Mouse (Mus musculus): ENCODE results near the gene Kdm4a. TPM values are rescaled to one million over a fixed set of nuclear protein-coding genes. Genes with fewer than 3 reads are reported as not detected.
A peak's percentile ranks its signal among the peaks of the same experiment; 100 is the strongest.

Kdm4a gene
- polyA plus RNA-seq, 1 experiment from 2014 or later: 55.0 TPM

DNA sequence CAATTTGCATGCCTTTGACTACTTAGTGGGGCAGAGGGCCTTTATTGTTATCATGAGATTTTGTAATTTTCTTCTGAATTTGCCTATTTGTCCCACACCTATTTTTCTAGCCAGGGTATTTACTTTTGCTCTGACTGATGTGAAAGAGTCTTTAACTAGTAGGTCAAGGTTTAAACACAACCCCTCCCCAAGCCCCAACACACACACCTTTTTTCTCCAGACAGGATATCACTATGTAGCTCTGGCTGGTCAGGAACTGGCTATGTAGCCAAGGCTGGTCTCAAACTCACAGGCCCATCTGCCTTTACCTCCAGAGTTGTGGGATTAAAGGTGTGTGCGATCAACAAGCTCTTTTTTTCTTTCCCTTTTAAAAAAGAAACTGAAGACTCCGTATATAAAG is 19.2 kb upstream of the Kdm4a start:
- Histone ChIP-seq H3K4me3 (no peak overlapping the region), H3K36me3 (no peaks in the 10 kb centered on the region), H3K27ac (no peak overlapping the region), H3K9ac (no peak overlapping the region), H3K4me1 (no peaks in the 10 kb centered on the region), H3K27me3 (no peaks in the 10 kb centered on the region), H3K9me3 (no peaks in the 10 kb centered on the region), H3K4me2 (no peak overlapping the region)
- 91% methylated on average over 2 of the region's 2 CpGs for WGBS
- ATAC-seq (ENCODE audit: insufficient number of reproducible peaks, insufficient read depth, low FRiP score, low TSS enrichment, low read depth): no peak

DNA sequence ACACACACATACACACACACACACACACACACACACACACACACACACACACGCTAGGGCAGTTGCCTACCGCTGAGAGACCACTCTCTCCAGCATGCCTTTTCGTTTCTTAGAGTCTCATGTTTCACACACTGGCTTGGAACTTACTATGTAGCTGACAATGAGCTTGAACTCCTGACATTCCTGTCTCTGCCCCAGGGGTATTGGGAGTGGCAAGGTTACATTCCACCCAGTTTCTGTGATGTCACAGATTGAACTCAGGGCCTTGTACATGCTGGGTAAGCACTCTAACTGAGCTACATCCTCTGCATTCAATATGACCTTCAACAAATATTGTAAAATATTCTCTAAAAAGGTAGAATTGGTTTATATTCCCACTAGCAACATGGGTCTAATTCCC is 18.8 kb upstream of the Kdm4a start:
- Histone ChIP-seq H3K27ac (no peak overlapping the region), H3K4me1 (no peaks in the 10 kb centered on the region), H3K4me3 (no peak overlapping the region), H3K27me3 (no peaks in the 10 kb centered on the region), H3K36me3 (no peaks in the 10 kb centered on the region), H3K9me3 (no peaks in the 10 kb centered on the region), H3K9ac (no peak overlapping the region), H3K4me2 (no peak overlapping the region)
- WGBS: 26% methylated on average over 3 of the region's 3 CpGs
- no peak for ATAC-seq (ENCODE audit: insufficient number of reproducible peaks, insufficient read depth, low FRiP score, low TSS enrichment, low read depth)

DNA sequence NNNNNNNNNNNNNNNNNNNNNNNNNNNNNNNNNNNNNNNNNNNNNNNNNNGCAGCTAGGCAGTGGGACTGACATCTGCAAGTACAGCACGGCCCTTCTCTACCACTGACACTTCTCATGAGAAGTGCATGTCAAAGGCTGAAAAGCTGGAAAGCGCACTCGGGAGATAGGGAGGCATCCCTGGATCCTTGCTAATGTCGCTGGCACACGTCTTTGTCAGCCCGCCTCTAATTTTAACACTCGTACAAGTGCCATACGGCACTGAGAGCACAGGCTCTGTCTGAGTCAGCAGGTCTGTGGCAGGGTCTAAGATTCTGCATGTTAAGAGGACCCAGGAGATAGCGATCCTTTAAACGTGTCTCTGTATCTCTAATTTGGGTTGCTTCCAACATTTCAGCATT is 16.3 kb upstream of the Kdm4a start:
- H3K27ac ChIP-seq: no peak overlapping the region
- H3K4me2 ChIP-seq: no peak overlapping the region
- H3K27me3 ChIP-seq: no peaks in the 10 kb centered on the region
- H3K9me3 ChIP-seq: no peaks in the 10 kb centered on the region
- no peaks in the 10 kb centered on the region for H3K4me1 ChIP-seq
- 69% methylated on average over 10 of the region's 10 CpGs for WGBS
- H3K9ac ChIP-seq: no peak overlapping the region
- no peak for ATAC-seq (ENCODE audit: insufficient number of reproducible peaks, insufficient read depth, low FRiP score, low TSS enrichment, low read depth)
- no peak overlapping the region for H3K4me3 ChIP-seq
- no peaks in the 10 kb centered on the region for H3K36me3 ChIP-seq

DNA sequence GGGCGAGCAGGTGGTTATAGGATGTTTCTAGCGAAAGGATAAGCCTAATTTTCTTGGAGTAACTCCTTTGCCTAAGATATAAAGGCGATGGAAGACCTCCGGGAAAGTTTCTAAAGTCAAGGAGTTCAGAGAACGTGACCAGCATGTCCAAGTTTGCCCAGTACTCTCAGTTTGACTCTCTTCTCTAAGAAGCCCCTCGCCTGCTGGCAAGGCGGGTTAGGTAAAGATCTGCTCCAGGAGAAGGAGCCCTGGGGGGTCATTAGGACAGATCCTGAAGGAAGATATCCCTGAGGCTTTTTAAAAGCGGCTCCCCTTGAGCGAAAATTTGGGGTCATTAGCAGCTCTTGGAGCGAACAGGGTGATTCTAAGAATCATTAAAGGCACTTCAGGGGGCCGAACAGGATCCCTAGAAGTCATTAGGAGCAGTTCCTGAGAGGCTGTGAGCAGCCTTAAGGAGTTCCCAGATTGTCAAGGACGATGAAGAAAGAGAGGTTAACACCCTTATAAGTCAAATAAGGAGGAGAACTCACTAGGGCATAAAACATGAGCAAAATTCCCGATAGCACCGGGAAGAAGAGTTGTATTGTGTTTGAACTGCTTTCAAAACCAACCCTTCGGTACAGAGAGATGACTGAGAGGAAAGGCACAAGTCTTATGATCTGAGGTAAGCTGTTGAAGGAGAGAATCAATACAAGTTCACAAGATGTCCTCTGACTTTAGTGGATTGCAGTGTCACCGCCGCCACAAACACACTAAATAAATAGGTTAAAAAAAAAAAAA is 648 bp upstream of the Kdm4a start:
- Histone ChIP-seq H3K27me3 (no peaks in the 10 kb centered on the region), H3K9ac (peak overlapping the region; percentile 77), H3K4me3 (peak overlapping the region; percentile 75), H3K4me1 (peaks cover 15% of the 10 kb centered on the region), H3K27ac (peak overlapping the region; percentile 95), H3K36me3 (peaks cover 19% of the 10 kb centered on the region), H3K4me2 (peak overlapping the region; percentile 82), H3K9me3 (no peaks in the 10 kb centered on the region)
- 13% methylated on average over 17 of the region's 17 CpGs for WGBS
- ATAC-seq (ENCODE audit: insufficient number of reproducible peaks, insufficient read depth, low FRiP score, low TSS enrichment, low read depth): no peak

DNA sequence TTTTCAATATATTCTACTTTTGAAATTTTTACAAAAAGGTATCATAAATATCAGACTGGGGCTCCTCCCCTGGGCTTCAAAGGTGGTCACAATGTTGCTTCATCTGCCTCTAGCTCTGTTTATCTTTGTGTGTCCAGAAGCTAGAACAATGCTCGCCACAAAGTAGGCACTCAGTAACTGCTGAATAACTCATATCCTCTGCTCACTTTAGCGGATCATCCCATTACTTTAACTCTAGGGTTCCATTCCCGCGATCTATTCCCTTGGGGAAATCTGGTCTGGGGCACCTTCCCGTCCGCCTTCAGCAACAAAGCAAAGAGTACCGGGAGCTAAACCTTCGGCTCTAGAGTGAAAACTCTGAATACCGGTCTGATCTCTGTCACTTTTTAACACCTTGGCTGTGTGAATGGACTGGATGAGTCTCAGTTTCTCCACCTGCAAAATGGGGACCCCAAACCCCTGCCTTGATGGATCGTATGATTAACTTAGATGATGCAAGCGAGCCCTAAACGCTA is 834 bp downstream of the Kdm4a start:
- no peaks in the 10 kb centered on the region for H3K27me3 ChIP-seq
- H3K36me3 ChIP-seq: peaks cover 33% of the 10 kb centered on the region
- 1% methylated on average over 12 of the region's 12 CpGs for WGBS
- H3K27ac ChIP-seq: peak overlapping the region; percentile 95
- H3K4me3 ChIP-seq: peak overlapping the region; percentile 75
- no peak for ATAC-seq (ENCODE audit: insufficient number of reproducible peaks, insufficient read depth, low FRiP score, low TSS enrichment, low read depth)
- H3K9ac ChIP-seq: peak overlapping the region; percentile 87
- H3K4me2 ChIP-seq: peak overlapping the region; percentile 82
- H3K4me1 ChIP-seq: peaks cover 15% of the 10 kb centered on the region
- H3K9me3 ChIP-seq: no peaks in the 10 kb centered on the region

DNA sequence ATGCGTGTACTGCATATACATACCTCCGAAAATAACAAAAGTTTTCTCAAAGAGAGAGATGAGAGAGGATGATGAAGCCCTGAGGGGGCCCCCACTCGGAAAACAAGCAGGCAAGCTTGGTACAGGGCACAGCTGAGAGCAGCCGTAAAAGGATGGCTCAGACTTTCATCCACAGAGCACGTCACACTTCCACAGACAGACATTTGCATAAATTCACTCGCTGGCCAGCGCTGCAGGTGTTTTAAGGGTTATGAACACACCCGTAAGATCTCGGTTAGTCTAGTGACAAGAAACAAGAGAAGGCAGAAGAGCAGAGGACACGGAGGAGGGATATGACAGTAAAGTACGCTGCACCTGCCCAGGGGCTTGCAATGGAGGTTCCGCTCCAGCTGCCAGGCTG is 7.4 kb downstream of the Kdm4a start:
- H3K4me2 ChIP-seq: no peak overlapping the region
- no peak for ATAC-seq (ENCODE audit: insufficient number of reproducible peaks, insufficient read depth, low FRiP score, low TSS enrichment, low read depth)
- no peaks in the 10 kb centered on the region for H3K9me3 ChIP-seq
- no peak overlapping the region for H3K27ac ChIP-seq
- H3K27me3 ChIP-seq: no peaks in the 10 kb centered on the region
- peaks cover 98% of the 10 kb centered on the region for H3K36me3 ChIP-seq
- H3K9ac ChIP-seq: no peak overlapping the region
- WGBS: 95% methylated on average over 12 of the region's 12 CpGs
- no peak overlapping the region for H3K4me3 ChIP-seq
- no peaks in the 10 kb centered on the region for H3K4me1 ChIP-seq

DNA sequence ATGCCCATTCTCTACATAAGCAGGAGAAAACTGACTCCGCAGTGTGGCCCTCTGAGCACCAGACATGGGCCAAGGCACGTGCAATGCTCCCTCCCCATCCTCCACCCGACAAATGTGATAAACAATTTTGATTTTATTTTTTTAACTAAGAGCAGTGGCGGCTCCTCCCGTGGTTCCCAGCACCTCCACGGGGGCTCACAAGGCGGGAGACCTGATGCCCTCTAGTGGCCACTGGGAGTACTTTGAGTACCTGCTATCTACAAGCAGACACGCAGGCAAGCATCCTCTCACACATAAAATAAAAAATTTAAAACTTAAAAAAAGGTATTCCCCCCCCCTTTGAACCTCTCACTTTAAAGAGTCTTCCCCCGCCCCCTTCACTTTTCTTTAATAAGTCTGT is 8.8 kb downstream of the Kdm4a start:
- 88% methylated on average over 9 of the region's 9 CpGs for WGBS
- H3K4me3 ChIP-seq: no peak overlapping the region
- H3K27me3 ChIP-seq: no peaks in the 10 kb centered on the region
- H3K9me3 ChIP-seq: no peaks in the 10 kb centered on the region
- peaks cover 99% of the 10 kb centered on the region for H3K36me3 ChIP-seq
- no peak for ATAC-seq (ENCODE audit: insufficient number of reproducible peaks, insufficient read depth, low FRiP score, low TSS enrichment, low read depth)
- H3K4me2 ChIP-seq: no peak overlapping the region
- no peaks in the 10 kb centered on the region for H3K4me1 ChIP-seq
- no peak overlapping the region for H3K27ac ChIP-seq
- no peak overlapping the region for H3K9ac ChIP-seq

DNA sequence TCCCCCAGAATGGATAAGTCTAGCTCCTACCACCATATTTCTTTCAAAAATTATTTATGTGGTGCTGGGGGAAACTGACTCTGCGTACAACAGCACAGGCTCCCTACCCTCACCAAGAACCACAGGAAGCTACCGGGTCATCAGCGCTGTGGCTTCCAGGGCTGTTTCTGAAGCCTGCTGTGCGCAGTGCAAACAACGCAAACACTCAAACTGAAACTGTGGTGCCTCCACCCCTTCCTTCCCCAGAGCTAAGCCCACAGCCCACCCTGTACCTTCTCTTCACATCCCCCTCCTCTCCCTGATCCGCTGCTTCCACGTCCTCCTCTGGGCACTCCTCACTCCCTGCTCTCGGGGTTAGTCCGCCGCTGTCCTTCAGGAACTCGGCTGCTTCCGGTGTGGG is 17.7 kb downstream of the Kdm4a start:
- WGBS: 95% methylated on average over 12 of the region's 12 CpGs
- Histone ChIP-seq H3K4me2 (no peak overlapping the region), H3K27me3 (no peaks in the 10 kb centered on the region), H3K9me3 (no peaks in the 10 kb centered on the region), H3K36me3 (peaks cover 93% of the 10 kb centered on the region), H3K9ac (no peak overlapping the region), H3K4me3 (no peak overlapping the region), H3K4me1 (no peaks in the 10 kb centered on the region), H3K27ac (no peak overlapping the region)
- ATAC-seq (ENCODE audit: insufficient number of reproducible peaks, insufficient read depth, low FRiP score, low TSS enrichment, low read depth): no peak

DNA sequence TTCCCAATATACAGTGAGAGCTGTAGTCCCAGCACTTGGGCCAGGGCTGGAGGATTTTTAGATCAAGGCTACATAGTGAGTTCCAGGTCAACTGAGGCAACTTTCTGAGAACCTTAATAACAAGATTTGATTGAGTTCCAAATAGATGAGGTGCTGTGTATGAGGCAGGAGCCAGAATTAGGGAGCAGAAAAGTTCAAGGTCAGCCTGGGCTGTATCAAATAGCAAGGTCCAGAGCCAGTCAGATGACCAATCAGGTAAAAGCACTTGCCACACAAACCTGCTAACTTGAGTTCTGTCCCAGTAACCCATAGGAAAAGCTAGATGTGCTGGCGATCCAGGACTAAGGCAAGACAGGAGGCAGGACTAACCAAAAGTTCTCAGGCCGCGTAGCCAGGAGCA is 22.2 kb downstream of the Kdm4a start:
- no peak for ATAC-seq (ENCODE audit: insufficient number of reproducible peaks, insufficient read depth, low FRiP score, low TSS enrichment, low read depth)
- H3K27me3 ChIP-seq: no peaks in the 10 kb centered on the region

DNA sequence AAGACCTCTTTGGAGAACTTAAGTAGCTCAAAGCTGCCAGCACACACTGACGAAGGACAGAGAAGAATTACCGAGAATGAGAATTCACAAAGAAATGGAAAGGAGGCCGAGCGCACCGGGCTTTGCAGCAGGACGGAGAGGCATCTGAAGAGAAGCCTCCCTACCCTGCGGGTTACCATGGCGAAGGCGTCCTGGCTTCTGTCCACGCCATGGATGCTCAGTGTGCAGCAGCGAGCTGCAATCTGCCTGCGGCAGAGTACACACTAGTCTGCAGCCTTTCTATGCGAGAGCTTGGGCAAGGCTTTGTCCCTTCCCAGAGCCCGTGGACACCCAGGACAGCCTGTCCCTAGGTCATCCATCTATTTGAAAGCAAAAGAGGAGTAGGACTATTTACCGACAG is 23.3 kb downstream of the Kdm4a start:
- H3K9me3 ChIP-seq: no peaks in the 10 kb centered on the region
- H3K4me3 ChIP-seq: no peak overlapping the region
- H3K9ac ChIP-seq: no peak overlapping the region
- no peak for ATAC-seq (ENCODE audit: insufficient number of reproducible peaks, insufficient read depth, low FRiP score, low TSS enrichment, low read depth)
- 94% methylated on average over 15 of the region's 15 CpGs for WGBS
- no peak overlapping the region for H3K4me2 ChIP-seq
- no peaks in the 10 kb centered on the region for H3K4me1 ChIP-seq
- H3K36me3 ChIP-seq: peaks cover 96% of the 10 kb centered on the region
- H3K27ac ChIP-seq: no peak overlapping the region
- H3K27me3 ChIP-seq: no peaks in the 10 kb centered on the region

More for the DNA sequence above, 22.2 kb downstream of the Kdm4a start:
- no peak overlapping the region for H3K9ac ChIP-seq
- WGBS: 95% methylated on average over 3 of the region's 3 CpGs
- H3K27ac ChIP-seq: no peak overlapping the region
- H3K9me3 ChIP-seq: no peaks in the 10 kb centered on the region
- no peaks in the 10 kb centered on the region for H3K4me1 ChIP-seq
- peaks cover 96% of the 10 kb centered on the region for H3K36me3 ChIP-seq
- H3K4me3 ChIP-seq: no peak overlapping the region
- no peak overlapping the region for H3K4me2 ChIP-seq

DNA sequence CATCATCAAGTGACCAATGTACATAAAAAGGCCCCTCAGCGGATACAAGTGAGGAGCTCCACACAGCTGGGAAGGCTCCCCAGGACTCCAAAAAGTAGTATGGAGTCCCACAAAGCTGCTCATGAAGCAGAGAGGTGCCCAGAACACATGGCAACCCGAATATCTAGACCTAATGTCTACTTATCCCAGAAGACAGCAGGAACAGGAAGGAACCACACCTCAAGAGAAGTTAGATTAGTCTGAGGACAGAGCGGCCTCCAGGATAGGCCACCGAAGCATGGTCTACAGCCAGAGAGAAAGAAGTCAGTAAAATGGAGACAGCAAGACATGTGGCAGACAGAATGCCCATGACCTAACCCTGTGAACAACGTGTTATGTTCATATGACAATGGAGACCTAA is 25.0 kb downstream of the Kdm4a start:
- ATAC-seq (ENCODE audit: insufficient number of reproducible peaks, insufficient read depth, low FRiP score, low TSS enrichment, low read depth): no peak
- no peak overlapping the region for H3K4me2 ChIP-seq
- H3K36me3 ChIP-seq: peaks cover 93% of the 10 kb centered on the region
- H3K4me1 ChIP-seq: no peaks in the 10 kb centered on the region
- no peak overlapping the region for H3K9ac ChIP-seq
- H3K9me3 ChIP-seq: no peaks in the 10 kb centered on the region
- no peak overlapping the region for H3K27ac ChIP-seq
- WGBS: 94% methylated on average over 5 of the region's 5 CpGs
- H3K27me3 ChIP-seq: no peaks in the 10 kb centered on the region
- no peak overlapping the region for H3K4me3 ChIP-seq

DNA sequence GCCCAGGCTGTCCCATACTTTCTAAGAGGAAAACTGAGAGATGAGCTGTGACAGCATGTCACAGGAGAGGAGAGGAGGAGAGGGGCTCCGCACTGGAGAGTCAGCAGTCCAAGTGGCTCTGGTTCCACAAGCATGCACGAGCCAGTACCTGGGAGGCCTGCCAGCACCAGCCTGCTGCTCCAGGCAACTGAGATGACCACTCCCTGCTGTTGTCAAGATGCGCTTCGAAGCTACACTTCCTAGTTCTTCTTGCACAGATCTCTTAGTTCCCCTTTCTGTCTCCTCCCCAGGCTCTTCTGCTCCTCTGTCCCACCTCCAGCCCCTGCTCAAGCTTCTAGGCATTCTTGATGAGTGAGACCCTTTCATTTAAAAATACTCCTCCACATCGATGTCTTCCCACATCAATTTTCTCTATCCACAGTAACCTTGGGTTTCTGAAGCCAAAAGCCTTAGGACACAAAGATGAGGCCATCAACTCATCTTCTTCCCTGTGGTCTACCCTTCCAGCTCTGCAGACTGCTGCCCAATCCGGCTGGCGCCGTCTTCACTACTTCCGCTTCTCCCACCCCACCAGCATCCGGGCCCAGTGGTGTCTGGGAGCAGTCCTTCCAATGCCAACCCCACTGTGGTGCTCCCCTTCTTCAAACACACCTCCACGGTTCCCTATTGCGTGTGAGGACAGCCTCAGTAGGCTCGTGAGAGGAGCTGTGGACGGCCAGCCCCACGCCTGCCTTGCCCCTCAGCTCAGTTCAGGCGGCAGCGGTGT is 27.6 kb downstream of the Kdm4a start:
- Histone ChIP-seq H3K9ac (no peak overlapping the region), H3K27ac (no peak overlapping the region), H3K36me3 (peaks cover 95% of the 10 kb centered on the region), H3K4me3 (no peak overlapping the region), H3K9me3 (no peaks in the 10 kb centered on the region), H3K4me1 (no peaks in the 10 kb centered on the region), H3K27me3 (no peaks in the 10 kb centered on the region), H3K4me2 (no peak overlapping the region)
- 95% methylated on average over 17 of the region's 17 CpGs for WGBS
- no peak for ATAC-seq (ENCODE audit: insufficient number of reproducible peaks, insufficient read depth, low FRiP score, low TSS enrichment, low read depth)

All from embryonic facial prominence, embryonic 13.5 days (tissue).